Mouse (Mus musculus): ENCODE data around the gene Cdc5l.

Gene Cdc5l

DNA sequence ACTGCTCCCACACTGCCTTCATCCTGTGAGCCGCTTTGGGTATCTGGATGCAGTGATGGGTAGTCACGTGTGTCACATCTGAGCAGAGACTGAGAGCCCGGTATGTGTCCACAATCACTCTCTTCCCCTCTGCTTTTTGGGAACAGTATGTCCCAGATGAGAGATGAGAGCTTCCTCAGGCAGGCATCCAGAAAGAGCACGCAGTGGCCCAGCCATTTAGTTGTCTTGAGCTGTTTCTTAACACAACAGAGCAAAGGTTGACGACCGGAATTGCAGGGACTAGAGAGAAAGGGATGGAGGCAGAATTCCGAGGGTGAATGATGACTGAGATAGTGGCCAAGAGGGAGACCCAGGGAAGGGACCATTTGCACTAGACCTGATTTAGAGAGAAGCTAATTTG is 68.7 kb downstream of the Cdc5l start:
- no peak for DNase-seq (ENCODE audit: low read depth)

DNA sequence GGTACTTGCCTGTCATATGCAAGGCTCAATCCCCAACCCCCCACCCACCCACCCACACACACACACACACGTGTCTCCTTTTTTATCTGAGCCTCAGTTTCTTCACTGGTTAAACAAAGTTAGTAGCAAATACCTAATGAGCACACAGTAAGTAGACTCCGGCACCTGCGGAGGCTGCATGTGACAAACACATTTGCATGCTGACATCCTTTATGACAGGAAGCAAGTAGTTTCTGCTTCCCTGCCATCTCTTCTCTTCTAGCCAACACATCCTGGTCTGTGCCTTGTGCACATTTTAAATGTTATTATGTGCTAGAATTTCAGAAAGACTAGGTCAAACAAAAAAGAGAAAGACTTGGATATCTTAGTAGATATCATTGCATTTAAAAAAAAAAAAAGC is 72.6 kb downstream of the Cdc5l start:
- no peak for DNase-seq (ENCODE audit: low read depth)

DNA sequence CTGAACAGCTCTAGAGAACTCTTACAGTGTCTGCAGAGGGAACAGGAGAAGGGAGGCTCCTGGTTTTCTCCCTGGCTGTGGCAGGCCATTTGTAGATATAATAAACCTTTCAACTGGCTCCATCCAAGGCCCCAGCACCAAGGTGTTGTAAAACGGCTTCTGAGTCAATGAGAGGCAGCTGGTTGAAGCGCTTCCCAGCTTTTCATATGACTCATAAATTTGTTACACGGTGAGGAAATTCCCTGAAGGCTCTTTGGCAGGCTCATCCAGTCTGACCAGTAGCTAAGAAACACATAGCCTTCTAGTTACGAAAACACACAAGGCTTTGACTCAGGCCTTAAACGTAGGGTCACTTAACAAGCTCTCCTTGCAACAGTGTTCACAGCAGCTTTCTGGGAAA is 74.1 kb downstream of the Cdc5l start:
- no peak for DNase-seq (ENCODE audit: low read depth)

DNA sequence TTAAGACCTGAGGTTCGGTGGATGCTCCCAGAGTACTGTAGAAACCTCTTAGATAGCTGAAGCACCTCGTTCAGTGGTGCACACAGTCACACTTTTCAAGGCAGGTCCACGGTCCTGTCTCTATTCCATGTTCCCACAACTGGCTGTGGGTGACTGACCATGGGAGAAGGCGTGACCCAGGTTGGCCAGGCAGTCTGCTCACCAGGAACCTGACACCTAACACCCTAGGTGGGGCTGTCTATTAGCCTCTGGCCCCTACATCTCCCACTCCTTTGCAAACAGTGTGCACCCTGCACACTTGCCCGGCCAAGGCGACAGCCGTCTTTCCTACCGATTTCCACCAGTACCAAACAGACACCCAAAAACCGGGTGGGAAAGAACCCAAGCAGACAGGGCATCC is 77.1 kb downstream of the Cdc5l start:
- no peak for DNase-seq (ENCODE audit: low read depth)

DNA sequence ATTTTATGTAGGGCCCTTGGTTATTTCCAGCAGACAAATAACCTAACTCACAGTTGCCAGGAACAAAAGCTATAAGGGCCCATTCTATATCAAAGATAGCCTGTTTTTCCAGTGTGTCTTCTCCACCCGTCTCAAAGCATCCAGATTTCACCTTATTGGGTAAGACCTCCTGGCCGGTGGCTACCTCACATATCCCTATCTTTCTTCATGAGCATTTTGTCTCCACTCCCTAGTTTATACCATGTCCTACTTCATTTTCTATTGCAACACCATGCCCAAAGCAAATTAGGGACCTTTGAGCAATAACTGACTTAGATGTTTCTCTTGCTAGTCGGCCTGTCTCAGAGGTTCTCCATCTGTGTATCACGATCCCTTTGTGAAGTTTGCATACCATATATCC is 85.6 kb downstream of the Cdc5l start:
- no peak for DNase-seq (ENCODE audit: low read depth)

Measured in c-Kit-positive CD71-negative TER-119-negative erythroid progenitor cells, embryonic 14.5 days (primary cell).